Mouse (Mus musculus) stomach, embryonic 14.5 days (tissue): Measurements from ENCODE around the gene Ecd. TPM values are rescaled to one million over a fixed set of nuclear protein-coding genes. Genes with fewer than 3 reads are reported as not detected.

ENCODE experiments used
- ATAC-seq: fragments of 200-750 bp; cut with Nextera tagmentation; 2 replicates; pipeline ENCODE4 v1.8.0; 2017; ENCODE audit warnings: low read depth, moderate TSS enrichment; ENCODE audit not compliant: insufficient number of reproducible peaks, insufficient read depth, low FRiP score
- H3K27ac ChIP-seq: fragments of 300-500 bp; sonication (generic); 2 replicates; pipeline ENCODE4 v1.5.1; 2014; ENCODE audit warnings: mild to moderate bottlenecking, low read length, moderate library complexity, mixed read lengths
- H3K27me3 ChIP-seq: fragments of 300-500 bp; sonication (generic); 2 replicates; pipeline ENCODE4 v1.6.1; 2014; ENCODE audit warnings: low read length, control low read depth, mixed read lengths; ENCODE audit not compliant: control insufficient read depth, insufficient read depth
- H3K36me3 ChIP-seq: fragments of 300-500 bp; sonication (generic); 2 replicates; pipeline ENCODE4 v1.6.1; 2014; ENCODE audit warnings: mild to moderate bottlenecking, control low read depth, low read length, moderate library complexity, mixed read lengths; ENCODE audit not compliant: control insufficient read depth, insufficient read depth
- H3K4me1 ChIP-seq: fragments of 300-500 bp; sonication (generic); 2 replicates; pipeline ENCODE4 v1.6.1; 2014; ENCODE audit warnings: low read length, control low read depth, mixed read lengths; ENCODE audit not compliant: control insufficient read depth, insufficient read depth
- H3K4me2 ChIP-seq: fragments of 300-500 bp; sonication (generic); replicated peaks from 2 replicates; pipeline ENCODE4 v1.6.1; 2014; ENCODE audit warnings: low read depth, low read length, control low read depth
- H3K4me3 ChIP-seq: fragments of 300-500 bp; sonication (generic); 2 replicates; pipeline ENCODE4 v1.5.1; 2014; ENCODE audit warnings: low read depth, low read length, control low read depth
- H3K9ac ChIP-seq: fragments of 300-500 bp; sonication (generic); replicated peaks from 2 replicates; pipeline ENCODE4 v1.6.1; 2014; ENCODE audit warnings: low read depth, mild to moderate bottlenecking, control low read depth, low read length, moderate library complexity, mixed read lengths
- H3K9me3 ChIP-seq: fragments of 300-500 bp; sonication (generic); 2 replicates; pipeline ENCODE4 v1.6.1; 2016; ENCODE audit warnings: low read depth, low read length, control low read depth; ENCODE audit not compliant: control insufficient read depth
- WGBS: fragments of 180-500 bp; shearing (Covaris S2); extraction: QIAGEN DNeasy Blood & Tissue Kit; methylation state at CpG from one replicate; pipeline ENCODE4 v1.1.7; 2014; 5-methylcytosine and 5-hydroxymethylcytosine counted together
- polyA plus RNA-seq: library from polyadenylated mRNA; unstranded; fragments of >200 nt; fragmentation: Nextera tagmentation; extraction: Ambion mirVana; gene quantifications from 2 replicates; pipeline ENCODE4 v1.2.1, GENCODE M21; 2014

Gene Ecd
- polyA plus RNA-seq, 1 experiment from 2014 or later, result 53.1 TPM

DNA sequence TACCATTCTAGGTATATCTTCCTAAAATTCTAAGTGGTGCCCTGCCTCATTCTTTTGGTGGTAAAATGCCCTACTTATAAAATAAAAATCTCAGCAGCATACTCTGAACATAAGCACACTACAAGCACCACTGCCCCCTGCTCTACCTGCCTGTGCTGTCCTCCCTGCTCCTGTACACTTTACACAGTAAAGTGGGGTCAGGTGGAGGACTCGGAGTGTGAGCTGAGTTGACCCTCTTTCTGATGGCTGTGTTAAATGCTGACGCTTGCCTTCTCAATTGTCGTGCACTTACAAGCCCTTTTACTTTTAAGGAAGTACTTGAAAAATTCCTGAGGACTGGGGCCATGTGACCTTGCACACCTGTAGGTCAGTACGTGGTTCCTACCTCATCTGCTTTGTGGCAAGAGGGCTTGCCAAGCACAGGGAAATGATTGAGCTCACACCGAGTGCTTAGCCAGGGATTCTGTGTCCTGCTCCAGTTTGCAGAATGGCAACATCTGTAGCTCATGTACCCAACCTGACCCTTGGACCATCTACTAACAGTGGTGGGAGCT lies 31.2 kb upstream of the Ecd start:
- Histone ChIP-seq H3K36me3 (peaks cover 36% of the 10 kb centered on the region), H3K4me3 (no peak overlapping the region), H3K4me2 (no peak overlapping the region), H3K9me3 (no peaks in the 10 kb centered on the region), H3K27me3 (no peaks in the 10 kb centered on the region), H3K9ac (no peak overlapping the region), H3K4me1 (no peaks in the 10 kb centered on the region), H3K27ac (no peak overlapping the region)
- WGBS, result 75% methylated on average over 5 of the region's 5 CpGs
- no peak for ATAC-seq

DNA sequence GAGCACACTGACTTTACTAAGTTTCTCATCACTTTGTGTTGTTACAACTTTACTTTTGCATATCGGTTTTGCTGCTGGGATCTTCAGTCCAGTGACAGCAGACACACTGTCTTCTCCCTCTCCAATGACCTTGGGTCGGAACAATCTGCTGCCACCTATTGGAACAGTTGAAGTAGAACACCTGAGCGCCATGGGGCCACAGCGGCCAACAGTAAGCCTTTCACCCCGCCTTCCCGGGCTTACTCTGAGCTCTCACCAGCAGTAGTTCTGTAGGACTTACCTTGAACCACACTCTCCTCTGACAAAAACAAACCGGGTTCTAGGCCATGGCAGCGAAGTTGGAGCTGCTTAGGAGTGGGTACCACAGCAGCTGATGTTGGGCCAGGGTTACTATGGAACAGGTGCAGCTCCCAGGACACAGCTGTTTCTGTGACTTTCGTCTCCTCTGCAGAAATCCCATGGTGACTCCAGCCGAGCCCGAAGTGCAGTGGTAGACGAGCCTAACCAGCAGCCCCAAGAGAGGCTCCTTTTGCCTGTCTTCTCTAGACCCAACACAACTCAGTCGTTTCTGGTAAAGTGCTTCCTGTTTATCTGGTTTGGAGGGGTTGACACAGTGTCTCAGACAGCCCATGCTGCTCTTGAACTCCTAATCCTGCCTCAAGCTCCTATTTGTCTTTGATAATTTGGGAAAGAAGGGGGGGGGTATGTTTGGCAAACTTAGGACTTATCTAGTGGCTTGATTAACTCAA lies 30.6 kb upstream of the Ecd start:
- H3K4me1 ChIP-seq, result no peaks in the 10 kb centered on the region
- H3K27me3 ChIP-seq, result no peaks in the 10 kb centered on the region
- WGBS, result 37% methylated on average over 13 of the region's 13 CpGs
- H3K4me2 ChIP-seq, result no peak overlapping the region
- H3K9ac ChIP-seq, result no peak overlapping the region
- 0 out of 2 replicates have a peak, but pooled peaks have one; percentile 53 for ATAC-seq
- H3K27ac ChIP-seq, result no peak overlapping the region
- H3K36me3 ChIP-seq, result peaks cover 35% of the 10 kb centered on the region
- H3K9me3 ChIP-seq, result no peaks in the 10 kb centered on the region
- no peak overlapping the region for H3K4me3 ChIP-seq

DNA sequence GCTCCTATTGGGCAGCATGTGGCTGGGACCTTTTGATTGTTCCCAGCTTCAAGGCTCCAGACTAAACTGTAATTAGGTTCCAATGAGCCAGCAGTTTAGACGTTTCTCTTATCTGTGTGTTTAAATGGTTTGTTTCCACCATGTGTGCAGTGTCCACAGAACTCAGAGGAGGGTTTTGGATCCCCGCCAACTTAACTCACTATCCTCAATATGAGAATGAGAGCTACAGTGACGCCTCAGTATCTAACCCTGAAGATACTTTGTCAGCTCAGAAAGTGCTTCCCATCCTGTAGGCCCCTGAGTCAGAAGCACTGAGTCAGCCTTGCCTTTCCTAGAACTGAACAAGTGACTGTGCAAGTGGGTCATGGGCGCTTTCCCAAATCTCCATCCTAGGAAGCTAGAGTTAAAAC lies 29.2 kb upstream of the Ecd start:
- Histone ChIP-seq H3K27me3 (no peaks in the 10 kb centered on the region), H3K4me2 (no peak overlapping the region), H3K4me3 (no peak overlapping the region), H3K27ac (no peak overlapping the region), H3K4me1 (no peaks in the 10 kb centered on the region), H3K9ac (no peak overlapping the region), H3K36me3 (peaks cover 27% of the 10 kb centered on the region), H3K9me3 (no peaks in the 10 kb centered on the region)
- whole genome bisulfite sequencing, result 55% methylated on average over 4 of the region's 4 CpGs
- no peak; the same call in 1 of the 2 replicates for ATAC-seq

DNA sequence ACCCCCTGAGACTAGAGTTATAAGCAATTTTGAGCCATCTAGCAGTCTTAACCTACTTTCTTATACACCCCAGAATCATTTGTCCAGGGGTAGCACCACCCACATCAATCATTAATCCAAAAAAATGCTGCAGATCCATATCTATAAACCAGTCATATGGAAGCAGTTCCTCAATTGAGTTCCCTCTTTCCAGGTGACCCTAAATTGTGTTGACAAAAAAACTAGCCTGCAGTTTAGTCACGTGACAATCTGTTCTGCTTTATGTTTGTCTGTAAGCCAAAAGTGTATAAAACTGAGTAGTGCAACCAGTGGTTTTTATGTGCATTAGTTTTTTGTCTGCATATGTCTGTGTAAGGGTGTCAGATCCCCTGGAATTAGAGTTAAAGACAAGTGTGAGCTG lies 23.9 kb upstream of the Ecd start:
- Histone ChIP-seq H3K27me3 (no peaks in the 10 kb centered on the region), H3K36me3 (peaks cover 33% of the 10 kb centered on the region), H3K4me1 (no peaks in the 10 kb centered on the region), H3K9ac (no peak overlapping the region), H3K4me3 (no peak overlapping the region), H3K4me2 (no peak overlapping the region), H3K9me3 (no peaks in the 10 kb centered on the region), H3K27ac (no peak overlapping the region)
- 88% methylated on average over 1 of the region's 1 CpGs for WGBS
- no peak for ATAC-seq

DNA sequence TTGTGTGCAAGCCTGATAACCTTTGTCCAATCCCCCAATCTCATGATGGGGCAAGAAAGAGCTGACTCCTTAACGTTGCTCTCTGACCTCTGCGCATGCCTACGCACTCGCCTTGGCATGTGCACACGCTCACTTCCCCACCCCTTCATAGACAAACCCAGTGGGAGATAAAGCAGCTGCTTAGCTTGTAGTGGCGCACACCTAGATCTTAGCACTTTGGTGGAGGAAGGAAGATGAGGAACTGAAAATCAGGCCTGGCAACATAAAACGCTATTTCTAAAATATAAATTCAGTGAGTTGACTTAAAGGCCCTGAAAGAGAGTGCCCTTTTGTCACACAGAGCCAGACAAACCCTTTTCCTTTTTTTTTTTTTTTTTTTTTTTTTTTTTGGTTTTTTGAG lies 22.9 kb upstream of the Ecd start:
- Histone ChIP-seq H3K4me2 (no peak overlapping the region), H3K27ac (no peak overlapping the region), H3K36me3 (peaks cover 29% of the 10 kb centered on the region), H3K9ac (no peak overlapping the region), H3K4me3 (no peak overlapping the region), H3K27me3 (no peaks in the 10 kb centered on the region), H3K9me3 (no peaks in the 10 kb centered on the region), H3K4me1 (no peaks in the 10 kb centered on the region)
- ATAC-seq, result no peak
- WGBS, result 84% methylated on average over 7 of the region's 7 CpGs

DNA sequence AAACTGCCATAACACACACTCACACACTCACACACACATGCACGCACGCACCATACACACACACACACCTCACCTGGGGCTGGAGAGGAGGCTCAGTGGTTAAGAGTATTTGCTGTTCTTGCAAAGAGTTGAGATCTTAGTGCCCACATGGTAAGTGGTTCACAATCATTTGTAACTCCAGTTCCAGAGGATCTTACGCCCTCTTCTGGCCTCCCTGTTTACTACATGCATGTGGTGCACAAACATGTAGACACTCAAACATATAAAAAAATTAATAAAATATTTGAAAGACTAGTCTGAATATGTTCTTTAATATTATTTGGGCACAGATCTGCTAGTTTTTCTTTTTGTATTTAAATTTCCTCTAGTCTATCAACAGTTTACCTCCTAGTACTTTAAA lies 20.4 kb upstream of the Ecd start:
- H3K36me3 ChIP-seq, result peaks cover 36% of the 10 kb centered on the region
- H3K4me3 ChIP-seq, result no peak overlapping the region
- H3K27me3 ChIP-seq, result no peaks in the 10 kb centered on the region
- no peak for ATAC-seq
- no peak overlapping the region for H3K9ac ChIP-seq
- no peak overlapping the region for H3K4me2 ChIP-seq
- no peak overlapping the region for H3K27ac ChIP-seq
- no peaks in the 10 kb centered on the region for H3K9me3 ChIP-seq
- H3K4me1 ChIP-seq, result no peaks in the 10 kb centered on the region
- WGBS, result 92% methylated on average over 3 of the region's 3 CpGs

DNA sequence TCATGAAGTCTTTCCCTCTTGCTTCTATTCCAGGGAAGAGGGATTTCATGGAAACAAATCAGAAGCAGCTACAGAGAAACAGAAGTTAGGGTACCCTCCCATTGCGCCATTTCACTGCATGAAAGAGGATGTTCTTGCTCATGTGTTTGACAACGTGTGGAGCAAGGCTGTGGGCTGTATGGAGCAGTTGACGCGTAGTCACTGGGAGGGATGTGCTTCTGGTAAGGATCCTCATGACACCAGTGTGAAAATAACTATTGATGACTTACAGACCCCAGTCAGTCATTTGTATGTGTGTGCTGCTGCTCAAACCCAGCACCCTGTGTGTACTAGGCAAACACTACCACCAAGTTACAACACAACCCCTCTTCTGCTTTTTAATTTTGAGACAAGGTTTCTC lies 15.3 kb upstream of the Ecd start:
- no peaks in the 10 kb centered on the region for H3K4me1 ChIP-seq
- no peak overlapping the region for H3K9ac ChIP-seq
- H3K36me3 ChIP-seq, result peaks cover 61% of the 10 kb centered on the region
- no peaks in the 10 kb centered on the region for H3K27me3 ChIP-seq
- 88% methylated on average over 4 of the region's 4 CpGs for WGBS
- no peak overlapping the region for H3K27ac ChIP-seq
- ATAC-seq, result no peak
- no peak overlapping the region for H3K4me3 ChIP-seq
- no peaks in the 10 kb centered on the region for H3K9me3 ChIP-seq
- H3K4me2 ChIP-seq, result no peak overlapping the region

DNA sequence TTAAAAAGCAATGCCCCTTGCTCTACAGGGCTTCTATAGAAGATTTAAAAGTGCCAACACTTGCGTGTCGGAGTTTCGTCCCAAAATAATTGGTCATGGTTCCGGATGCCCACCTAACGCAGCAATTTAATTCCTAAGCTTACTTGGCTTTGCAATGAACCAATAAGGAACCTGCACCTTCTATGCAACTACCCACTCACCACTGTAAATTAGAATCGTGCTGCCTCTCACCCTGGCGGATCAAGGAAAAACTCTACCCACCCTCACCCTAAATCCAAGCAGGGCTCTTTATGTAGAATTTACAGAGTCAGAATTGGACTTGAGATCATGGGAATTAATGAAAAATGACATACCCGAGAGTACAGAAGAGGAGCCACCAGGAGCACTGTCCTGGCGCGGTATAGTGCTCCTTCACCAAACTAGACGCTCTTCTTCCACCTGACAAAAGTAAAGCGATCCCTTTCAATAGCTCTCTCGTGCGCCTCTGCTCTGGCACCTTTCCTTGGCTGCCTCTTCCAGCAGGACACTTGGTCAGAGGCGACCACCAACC lies 405 bp downstream of the Ecd start:
- peaks cover 17% of the 10 kb centered on the region for H3K36me3 ChIP-seq
- H3K4me2 ChIP-seq, result peak overlapping the region; percentile 68
- H3K27ac ChIP-seq, result no peak overlapping the region; the same call in 1 of the 2 replicates
- no peaks in the 10 kb centered on the region for H3K27me3 ChIP-seq
- WGBS, result 2% methylated on average over 15 of the region's 15 CpGs
- peak overlapping the region; percentile 81 for H3K4me3 ChIP-seq
- 0 out of 2 replicates have a peak, but pooled peaks cover 7% of the 10 kb centered on the region for H3K4me1 ChIP-seq
- H3K9me3 ChIP-seq, result no peaks in the 10 kb centered on the region
- H3K9ac ChIP-seq, result peak overlapping the region; percentile 93
- peak; percentile 47; the same call in 1 of the 2 replicates for ATAC-seq
